Mouse (Mus musculus) thymus, adult 18-20 months (tissue): ENCODE results near the gene Pelp1.
A peak's percentile ranks its signal among the peaks of the same experiment; 100 is the strongest.
"Not testable (repeated sequence)": the region's sequence is repeated elsewhere in the genome, so short reads cannot be mapped to it uniquely, and the experiment has no call there.

Source experiments
- DNase-seq, 2 experiments: peaks; one replicate each; pipeline ENCODE4 v3.0.0; 2022; ENCODE audit warnings: mixed read lengths in 2 of 2

The Pelp1 gene

DNA sequence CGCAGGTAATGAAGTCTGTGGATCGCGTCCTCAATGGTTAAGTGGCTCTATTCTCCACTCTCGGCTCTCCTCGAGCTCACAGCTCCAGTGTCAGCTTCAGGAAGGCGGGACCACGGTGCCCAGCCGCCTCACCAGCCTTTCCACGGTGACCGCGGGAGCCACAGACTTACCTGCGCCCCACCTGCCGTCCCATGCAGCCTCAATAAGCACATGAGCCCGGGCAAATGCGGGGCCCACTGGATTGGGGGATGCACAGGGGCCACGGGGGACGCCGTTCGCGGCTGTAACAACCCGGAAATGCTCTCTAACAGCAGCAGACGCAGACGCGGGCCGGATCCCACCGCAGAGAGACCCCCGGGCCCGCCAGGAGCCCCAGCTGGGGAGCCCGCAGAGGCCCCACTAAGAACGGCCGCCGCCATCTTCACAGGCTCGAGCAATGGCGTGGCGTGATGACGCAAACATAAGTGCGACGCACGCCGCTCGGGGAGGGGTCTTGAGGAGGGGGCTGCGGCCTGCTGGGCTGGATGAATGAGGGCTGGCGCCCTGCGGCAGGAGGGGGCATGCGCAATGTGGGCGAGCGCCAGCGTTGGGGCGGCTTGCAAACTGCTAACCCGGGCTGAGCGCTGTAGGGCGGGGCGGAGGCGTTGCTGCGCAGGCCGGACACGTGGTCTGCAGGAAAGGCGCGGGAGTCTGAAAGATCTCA, at the start of gene Pelp1:
TSS of gene Pelp1 (minus strand) at position 438 of the 703 bp plus-strand sequence.
- peak; percentile 84 to 88 for DNase-seq

DNA sequence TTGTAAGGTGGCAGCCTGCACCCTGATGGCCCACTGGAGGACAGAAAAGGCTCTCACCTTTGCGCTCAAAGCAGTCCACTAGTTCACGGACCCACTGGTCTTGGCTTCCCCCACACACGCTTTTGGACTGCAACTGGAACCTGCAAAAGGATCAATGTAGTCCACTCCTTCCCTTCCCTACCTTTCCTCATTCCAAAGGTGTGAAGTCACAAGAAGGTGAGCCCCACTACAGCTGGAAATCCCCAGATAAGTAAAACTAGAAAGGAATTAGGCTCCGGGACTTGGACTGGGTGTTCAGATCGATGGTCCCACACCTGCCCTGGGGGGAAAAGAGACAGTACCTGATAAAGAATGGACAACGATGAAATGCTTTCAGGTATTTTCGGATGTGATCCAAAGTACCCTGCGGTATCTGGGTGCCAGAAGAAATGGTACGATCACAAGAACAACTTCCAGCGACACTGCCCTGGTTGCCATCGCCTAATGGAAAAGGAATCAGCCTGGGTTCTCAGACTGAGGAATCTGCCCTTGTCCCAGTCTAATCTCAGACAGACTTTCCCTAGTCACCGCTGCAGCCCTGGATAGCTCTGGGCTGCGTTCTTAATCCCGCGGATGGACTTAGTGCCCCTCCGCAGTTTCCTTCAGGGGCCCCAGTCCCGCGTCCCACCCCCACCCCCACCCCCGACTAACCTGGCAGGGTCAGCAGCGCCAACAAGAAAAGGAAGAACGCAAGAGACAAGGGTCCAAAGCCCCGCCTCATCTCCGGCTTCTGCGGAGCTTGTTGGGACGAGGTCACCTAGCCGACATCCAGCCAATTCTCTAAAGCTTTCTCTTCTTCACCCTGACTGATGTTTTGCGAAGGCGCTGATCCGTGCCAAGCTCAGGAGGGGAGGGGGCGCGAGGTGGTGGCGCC, 49.1 kb upstream of the Pelp1 start, which contains the start of gene Zmynd15:
TSS of gene Zmynd15 (plus strand) at position 746 of the 913 bp plus-strand sequence.
- no peak for DNase-seq

DNA sequence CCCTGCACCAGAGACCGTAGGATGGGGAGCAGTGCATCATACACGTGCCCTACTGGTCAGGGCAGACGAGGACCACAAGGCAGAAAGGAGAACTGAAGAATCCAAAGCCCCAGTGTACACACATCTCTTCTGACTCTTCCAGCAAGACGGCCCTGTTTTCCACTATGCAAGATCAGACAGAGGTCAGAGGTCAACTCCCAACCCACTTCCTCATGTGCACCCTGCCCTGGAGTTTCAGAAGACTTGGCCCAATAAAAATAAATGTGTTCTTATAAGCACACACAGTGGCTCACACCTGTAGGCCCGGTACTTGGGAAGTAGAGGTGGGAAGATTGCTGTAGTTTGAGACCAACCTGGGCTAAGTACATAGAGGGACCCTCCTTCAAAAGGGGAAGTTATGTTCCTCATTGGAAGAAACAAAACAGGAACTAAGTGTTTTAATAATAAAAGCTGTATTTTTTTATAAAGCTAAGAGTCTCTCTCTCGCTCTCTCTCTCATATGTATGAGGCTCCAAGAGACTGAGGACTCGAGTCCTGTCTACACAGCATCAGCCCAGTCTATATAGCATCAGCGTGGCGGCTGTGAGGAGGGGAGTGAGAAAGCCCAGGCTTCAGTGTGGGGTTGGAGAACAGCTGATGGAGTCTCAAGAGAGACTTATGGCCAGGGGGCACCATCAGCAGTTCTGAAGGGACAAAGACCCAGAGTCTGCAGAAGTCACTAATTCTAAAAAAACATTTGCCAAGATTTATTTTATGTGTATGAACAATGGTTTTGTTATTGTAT, 43.6 kb upstream of the Pelp1 start:
- DNase-seq, result no peak

DNA sequence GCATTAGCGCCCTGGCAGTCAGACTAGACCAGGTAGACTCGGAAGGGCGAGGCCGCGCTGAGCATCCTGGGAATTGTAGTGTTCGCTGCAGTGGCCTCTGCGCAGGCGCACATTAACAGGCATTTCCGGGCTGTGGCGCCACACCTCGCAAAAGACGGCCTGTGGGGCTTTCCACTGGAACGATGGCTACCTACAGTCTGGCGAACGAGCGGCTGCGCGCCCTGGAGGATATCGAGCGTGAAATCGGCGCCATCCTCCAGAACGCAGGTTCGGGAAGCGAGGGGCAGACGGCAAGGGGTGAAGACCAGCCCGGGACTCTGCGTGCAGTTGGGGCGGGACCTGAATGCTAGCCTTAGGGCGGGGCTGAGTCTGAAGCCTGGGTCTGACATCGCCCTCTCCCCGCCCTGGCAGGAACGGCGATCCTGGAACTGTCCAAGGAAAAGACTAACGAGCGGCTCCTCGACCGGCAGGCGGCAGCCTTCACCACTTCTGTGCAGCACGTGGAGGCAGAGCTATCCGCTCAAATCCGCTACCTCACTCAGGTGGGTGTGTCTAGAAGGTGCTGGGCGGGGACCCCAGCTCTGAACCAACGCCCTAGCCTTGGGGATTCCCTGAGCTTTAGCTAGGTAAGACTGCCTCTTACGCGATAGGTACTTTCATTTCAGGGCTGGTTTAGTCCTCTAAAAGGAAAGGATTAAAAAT, 42.1 kb upstream of the Pelp1 start, which contains the start of gene Med11:
TSS of gene Med11 (plus strand) at position 123 of the 702 bp plus-strand sequence.
- peak; percentile 89 to 93 for DNase-seq

DNA sequence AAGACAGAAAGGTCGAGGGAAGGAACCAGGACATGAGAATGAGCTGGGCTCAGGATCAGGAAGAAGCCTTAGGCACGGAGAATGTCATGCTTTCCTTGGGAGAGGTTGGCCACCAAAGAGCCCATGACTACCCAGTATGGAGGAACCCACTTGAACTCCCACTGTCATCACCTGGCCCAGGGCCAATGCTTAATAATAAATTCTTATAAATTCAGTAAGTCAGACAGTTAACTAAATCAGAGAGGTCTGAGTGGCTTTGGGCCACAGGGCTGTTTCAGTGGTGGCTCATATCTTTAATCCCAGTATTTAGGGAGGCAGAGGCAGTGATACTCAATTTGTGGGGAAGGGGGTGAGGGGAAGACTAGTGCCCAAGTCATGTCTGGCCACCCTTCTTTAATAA, 41.1 kb upstream of the Pelp1 start:
- no peak for DNase-seq

DNA sequence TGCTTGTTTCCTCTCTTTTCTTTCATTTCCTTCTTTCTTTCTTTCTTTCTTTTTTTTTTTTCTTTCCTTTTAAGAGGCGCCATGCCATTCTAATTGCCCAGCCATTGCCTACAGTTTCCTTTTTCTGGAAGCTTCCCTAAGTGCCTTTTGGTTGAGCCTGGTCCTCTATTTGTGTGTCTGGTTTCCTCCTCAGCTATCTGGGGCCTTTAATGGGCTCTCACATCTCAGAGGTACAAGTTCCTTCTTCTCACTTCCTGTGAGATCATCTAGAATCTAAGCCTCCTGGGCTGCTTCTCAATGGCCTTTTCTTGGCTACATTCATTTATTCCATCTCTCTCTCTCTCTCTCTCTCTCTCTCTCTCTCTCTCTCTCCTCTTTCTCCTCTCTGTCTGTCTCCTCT, 37.5 kb upstream of the Pelp1 start:
- no peak for DNase-seq

DNA sequence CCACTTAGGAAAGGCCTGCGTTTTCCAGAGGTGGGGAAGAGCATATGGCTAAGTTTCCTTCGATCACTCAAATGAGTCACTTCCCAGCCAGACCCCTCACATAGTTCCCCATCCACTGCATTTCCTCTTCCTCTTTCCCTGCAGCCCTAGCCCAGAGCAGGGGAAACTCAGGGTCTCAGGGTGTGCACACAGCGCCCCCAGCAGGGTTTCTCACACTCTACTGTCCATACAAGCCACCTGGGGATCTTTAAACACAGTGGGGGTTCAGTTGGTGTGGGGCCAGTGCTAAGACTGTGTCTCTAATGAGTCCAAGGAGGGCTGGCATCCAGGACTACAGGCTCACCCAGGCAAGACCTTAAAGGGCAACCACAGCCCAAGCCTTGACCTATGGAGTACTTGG, 36.9 kb upstream of the Pelp1 start:
- no peak for DNase-seq

DNA sequence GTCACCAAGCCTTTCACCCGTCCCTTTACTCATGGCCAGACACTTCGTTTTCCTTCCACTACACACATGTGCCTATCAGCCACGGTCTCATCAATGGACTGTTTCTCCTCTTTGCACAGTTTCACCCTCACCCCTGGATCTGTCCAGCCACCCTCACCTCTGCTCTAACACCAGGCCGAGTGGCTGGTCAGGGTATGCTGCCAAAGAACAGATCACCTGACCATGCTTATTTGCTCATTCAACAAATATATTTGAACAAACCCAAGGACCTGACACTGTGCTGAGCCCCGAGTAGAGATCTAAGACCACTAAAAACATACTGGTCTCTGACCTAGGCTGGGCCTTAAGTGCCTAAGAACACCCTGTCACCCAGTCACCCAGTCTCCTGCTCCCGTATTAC, 34.8 kb upstream of the Pelp1 start:
- DNase-seq, result no peak

DNA sequence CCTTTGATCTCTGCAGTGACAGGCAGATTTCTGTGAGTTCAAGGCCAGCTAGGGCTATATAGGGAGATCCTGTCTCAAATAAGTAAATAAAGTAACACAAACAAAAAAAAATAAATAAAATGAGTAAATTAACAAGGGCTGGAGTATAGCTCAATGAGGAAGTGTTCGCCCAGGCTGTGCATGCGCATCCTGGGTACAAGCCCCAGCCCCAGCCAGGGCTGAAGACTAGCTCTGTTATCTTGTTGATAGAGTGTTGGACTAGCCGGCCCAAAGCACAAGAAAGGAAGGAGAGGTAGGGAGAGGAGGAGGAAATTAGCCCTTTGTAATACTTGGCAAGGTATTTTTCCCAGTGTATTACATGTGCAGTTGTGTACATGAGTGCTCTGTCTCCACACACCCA, 34.1 kb upstream of the Pelp1 start:
- no peak for DNase-seq

DNA sequence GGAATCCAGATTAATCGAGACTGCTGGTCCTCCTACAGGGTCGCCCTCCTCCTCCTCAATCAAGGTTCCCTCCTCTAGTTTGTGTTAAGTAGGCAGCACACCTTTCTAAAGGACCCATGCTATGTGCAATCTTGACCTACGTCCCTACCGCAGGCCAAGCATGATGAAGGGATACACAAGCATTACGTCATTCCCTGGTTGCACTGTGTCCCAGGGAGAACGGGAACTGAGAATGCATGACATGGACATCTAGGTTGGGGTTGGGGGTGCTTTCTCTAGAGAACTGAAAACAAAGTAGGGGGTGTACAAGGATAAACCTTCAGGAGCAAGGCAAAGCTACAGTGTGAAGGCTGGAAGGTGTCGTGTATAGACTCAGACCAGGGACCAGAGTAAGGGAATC, 32.1 kb upstream of the Pelp1 start:
- DNase-seq, result no peak

DNA sequence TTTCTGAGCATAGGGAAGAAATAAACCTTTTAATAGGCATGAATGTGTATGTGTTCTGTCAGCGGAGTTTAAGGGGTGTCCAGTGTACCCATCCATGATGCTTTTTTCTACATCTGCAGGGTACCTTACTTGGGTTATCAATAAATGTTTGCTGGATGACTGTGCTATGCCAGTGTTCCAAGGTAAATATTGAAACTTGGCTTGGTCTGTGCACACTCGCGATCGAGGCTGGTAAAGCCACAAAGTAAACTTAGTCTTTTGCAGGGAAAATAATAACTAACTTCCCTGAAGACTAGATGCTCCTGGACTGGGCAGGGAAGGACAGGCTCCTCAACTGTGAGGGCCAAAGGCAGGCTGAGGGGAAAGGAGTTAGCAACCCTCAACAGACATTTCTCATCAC, 30.8 kb upstream of the Pelp1 start:
- DNase-seq, result no peak

DNA sequence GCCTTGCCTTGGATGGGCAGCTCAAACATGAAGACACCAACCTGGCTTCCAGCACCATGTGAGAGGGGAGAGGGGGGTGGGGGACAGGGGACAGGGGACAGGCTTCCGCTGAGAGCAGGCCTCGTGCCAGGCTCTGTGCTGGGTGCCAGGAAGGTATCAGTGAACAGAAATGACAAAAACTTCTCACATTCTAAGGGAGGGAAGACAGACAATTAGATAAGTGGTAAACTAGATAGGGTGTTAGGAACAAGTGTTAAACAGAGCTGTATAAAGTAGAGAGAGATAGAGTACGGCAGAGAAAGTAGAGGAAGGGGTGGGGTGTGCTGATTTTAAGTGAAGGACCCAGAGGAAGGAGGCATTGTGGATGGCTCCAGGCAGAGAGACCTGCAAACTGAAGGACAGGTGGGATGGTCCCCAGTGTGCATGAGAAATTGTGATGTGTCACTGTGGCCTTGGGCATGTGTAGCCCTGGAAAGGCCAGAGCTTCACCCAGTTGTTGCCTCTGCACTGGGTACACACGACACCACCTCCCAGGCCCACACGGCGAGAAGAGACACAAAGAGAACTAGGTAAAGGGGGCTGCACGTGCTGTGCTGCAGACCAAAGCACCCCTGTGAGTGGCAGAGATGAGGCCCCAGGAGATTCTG, 29.0 kb upstream of the Pelp1 start:
- no peak for DNase-seq

DNA sequence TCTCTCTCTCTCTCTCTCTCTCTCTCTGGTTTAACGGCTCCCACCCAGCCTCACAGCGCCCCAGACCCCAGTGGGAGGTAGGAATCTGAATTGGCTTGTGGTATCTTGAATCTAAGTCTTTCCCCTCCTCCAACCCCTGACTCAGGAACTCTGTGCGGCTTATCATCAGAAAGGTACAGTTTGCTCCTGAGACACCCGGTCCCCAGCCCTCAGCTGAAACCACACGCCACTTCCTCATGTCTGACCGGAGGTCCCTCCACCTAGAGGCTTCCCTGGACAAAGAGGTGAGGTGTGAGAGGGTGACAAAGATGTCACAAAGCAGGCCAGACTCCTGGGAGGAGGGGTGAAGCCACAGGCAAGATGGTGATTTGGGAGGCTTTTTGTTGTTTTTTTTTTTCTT, 27.6 kb upstream of the Pelp1 start:
- DNase-seq, result no peak

DNA sequence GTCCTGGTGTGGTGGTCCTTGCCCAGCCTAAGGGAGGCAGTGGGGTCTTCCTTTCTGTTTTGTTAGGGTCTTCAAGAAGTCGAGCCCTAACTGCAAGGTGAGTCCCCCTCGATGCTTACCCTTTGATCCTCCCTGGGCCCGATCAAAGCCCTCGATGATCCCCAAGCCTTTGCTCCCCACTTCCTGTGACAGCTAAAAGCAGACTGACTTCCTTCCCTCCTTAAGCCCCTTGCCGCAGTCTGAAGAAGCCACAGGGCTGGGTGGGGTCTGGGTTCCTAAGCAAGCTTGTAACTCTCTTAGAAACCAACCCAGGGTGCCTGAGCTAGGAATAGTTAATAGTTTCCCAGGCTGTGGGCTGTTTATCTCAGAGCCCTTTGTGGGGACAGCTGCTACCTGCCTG, 25.6 kb upstream of the Pelp1 start:
- DNase-seq, result peak; percentile 51 to 73

DNA sequence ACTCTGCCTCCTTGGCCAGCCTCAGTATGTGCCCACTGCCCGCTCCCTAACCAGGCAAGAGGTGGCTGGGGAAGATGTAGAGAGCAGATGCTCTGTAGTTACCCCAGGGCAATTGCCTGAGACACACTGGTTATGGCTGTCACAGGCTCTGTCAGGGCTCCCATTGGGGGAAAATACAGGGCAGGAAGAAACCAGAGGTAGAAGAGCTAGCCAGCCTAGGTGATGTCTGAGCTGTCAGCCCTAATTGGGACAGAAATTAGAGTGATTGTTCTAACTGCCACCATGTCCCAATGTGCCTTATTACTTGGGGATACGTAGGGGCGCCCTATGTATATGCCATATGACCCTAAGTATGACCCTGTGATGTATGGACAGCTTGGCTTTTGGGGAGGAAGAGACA, 24.1 kb upstream of the Pelp1 start:
- DNase-seq, result no peak

DNA sequence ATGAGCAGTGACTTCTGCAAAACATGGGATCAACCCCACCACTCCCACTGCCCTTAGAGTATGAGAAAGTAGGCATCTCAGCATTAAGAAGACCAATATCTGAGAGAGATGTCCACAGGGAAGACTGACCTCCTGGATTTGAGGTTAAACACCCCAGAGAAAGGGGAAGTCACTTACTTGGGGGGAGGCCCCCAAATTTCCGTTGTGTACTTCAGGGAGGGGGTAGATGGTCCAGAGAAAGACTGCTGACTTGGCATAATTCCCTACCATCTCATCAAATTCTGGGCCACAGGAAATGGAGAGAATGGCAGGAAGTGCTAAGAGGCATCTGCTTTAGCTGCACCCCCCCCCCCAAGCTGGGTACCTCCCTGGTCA, 23.7 kb upstream of the Pelp1 start:
- DNase-seq, result no peak

DNA sequence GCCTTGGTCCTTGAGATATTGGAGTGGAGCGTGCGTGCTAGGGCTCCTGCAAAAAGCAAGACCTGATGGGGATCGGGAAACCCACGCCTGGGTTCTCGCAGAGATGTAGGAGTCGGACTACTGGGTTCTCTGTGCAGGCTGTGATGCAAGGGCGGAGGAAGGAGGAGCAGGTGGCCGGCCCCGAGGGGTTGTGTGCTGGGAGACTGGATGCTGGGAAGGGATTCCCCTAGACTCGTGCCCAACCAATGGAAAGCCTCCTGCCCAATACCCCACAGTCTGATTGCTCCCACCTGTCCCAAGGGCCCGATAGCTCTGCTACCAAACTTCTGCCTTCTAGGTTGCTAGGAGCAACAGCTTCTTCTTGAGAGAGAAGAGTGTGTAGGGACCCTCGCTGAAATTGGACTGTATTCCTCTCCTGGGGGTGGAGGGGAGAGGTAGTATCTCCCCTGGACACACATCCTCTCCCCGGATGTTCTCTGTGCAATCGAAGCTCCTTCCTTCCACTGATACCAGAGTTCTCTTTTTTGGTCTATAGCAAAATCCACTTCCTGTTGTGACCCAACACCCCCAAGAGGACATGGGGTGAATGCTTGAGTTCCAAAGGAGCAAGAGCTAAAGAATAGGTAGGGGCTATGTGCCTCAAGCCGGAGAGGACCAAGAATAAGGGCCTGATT, 23.2 kb upstream of the Pelp1 start:
- no peak for DNase-seq

DNA sequence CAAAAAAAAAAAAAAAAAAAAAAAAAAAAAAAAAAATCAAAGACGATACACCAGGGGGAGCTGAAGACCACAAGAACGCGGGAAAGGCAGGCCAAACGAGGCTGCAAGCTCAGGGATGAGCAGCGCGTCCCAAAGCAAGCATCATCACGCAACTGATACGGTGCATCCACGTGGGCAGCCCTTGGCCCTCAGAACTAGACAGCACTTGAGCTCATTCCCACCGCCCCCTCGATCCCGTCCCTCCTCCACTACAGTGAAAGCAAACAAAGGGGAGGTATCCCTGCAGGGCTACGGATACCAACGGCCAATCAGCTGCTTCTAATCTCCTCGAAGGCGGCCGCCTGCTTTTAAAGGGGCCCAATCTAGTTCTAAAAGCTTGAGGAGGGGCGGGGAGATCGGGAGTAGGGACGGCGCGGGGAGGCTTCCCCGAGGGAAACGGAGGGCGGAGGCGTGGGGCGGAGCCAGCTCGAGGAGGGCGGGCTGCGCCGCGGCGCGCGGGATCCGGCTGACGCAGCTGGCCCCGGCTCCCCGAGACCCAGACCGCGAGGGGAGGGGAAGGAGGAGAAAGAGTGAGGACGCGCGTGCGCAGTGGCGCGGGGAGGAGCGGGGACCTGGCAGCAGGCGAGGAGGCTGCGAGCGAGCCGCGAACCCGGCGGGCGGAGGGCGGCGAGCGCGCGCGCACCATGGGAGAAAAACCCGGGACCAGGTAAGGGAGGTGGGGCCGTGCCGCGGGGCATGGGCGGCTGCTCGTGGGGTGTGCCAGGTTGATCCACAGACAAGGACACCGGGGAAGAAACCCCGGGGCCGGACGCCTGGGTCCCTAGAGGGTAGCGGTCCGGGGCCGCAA, 22.4 kb upstream of the Pelp1 start, which contains the start of gene Arrb2:
TSS of gene Arrb2 (plus strand) at position 588 of the 847 bp plus-strand sequence.
- peak; percentile 99 to 100 for DNase-seq

DNA sequence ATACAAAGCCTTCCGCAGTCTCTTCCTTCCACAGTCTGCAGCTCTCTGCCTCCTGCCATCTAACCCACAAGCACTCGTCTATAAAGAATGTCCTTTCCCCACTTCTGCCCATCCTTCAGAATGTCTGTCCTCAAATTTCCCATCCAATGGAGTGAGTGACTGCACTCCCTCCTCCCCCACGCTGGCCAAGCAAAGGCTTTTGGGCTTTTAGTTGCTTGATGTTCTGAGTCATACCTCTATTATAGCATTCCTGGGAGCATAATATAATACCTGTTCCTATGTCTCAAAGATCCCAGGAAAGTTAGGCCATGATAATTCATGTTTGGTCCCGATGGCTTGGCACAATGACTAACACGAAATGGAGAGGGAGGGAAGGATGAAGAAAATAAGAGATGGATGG, 21.7 kb upstream of the Pelp1 start:
- DNase-seq, result no peak

DNA sequence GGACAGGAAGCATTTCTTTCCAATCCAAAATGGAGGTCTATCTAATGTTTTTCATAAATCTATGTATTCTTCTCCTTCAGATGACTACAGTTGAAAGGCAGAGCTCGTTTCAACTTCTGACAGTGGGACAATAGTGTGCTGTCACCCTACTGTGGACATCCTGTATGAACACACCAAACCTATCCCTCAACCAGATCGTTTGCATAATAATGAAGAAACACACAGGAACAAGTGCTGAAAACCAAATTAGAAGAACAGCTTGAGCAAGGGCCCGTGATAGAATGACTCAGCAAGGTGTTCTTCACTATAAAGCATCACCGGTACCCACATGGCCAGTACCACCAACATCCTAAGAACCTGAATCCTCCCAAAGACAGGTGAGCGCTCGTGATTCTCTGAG, 16.8 kb upstream of the Pelp1 start:
- DNase-seq, result not testable (repeated sequence)
